Mouse (Mus musculus) limb, embryonic 14.5 days (tissue): ENCODE measurements around the gene Elmo1. TPM values are rescaled to one million over a fixed set of nuclear protein-coding genes. Genes with fewer than 3 reads are reported as not detected.
A peak's percentile ranks its signal among the peaks of the same experiment; 100 is the strongest.

ENCODE experiments used
- ATAC-seq: fragments of 200-750 bp; cut with Nextera tagmentation; 2 replicates; pipeline ENCODE4 v1.8.0; 2017; ENCODE audit warnings: low read depth, moderate number of reproducible peaks, moderate TSS enrichment; ENCODE audit not compliant: low FRiP score
- DNase-seq: peaks from one replicate; pipeline ENCODE4 v3.0.0-alpha.2; 2015; ENCODE audit warnings: low spot score
- H3K27ac ChIP-seq: fragments of 300-500 bp; sonication (generic); replicated peaks from 2 replicates; pipeline ENCODE4 v1.5.1; 2014; ENCODE audit warnings: low read depth, mild to moderate bottlenecking, low read length, moderate library complexity, mixed read lengths
- H3K27me3 ChIP-seq: fragments of 300-500 bp; sonication (generic); 2 replicates; pipeline ENCODE4 v1.6.1; 2014; ENCODE audit warnings: low read length, mixed read lengths; ENCODE audit not compliant: control insufficient read depth, insufficient read depth
- H3K36me3 ChIP-seq: fragments of 300-500 bp; sonication (generic); 2 replicates; pipeline ENCODE4 v1.6.1; 2014; ENCODE audit warnings: mild to moderate bottlenecking, low read length, moderate library complexity, mixed read lengths; ENCODE audit not compliant: control insufficient read depth, insufficient read depth
- H3K4me1 ChIP-seq: fragments of 300-500 bp; sonication (generic); 2 replicates; pipeline ENCODE4 v1.6.1; 2014; ENCODE audit warnings: antibody characterized with exemption, low read length, mixed read lengths; ENCODE audit not compliant: control insufficient read depth, insufficient read depth
- H3K4me2 ChIP-seq: fragments of 300-500 bp; sonication (generic); replicated peaks from 2 replicates; pipeline ENCODE4 v1.6.1; 2014; ENCODE audit warnings: low read depth, mild to moderate bottlenecking, low read length, moderate library complexity; ENCODE audit not compliant: severe bottlenecking
- H3K4me3 ChIP-seq: fragments of 300-500 bp; sonication (generic); replicated peaks from 2 replicates; pipeline ENCODE4 v1.5.1; 2014; ENCODE audit warnings: low read length
- H3K9ac ChIP-seq: fragments of 300-500 bp; sonication (generic); 2 replicates; pipeline ENCODE4 v1.6.1; 2014; ENCODE audit warnings: mild to moderate bottlenecking, low read depth, low read length, moderate library complexity; ENCODE audit not compliant: severe bottlenecking
- H3K9me3 ChIP-seq: fragments of 300-500 bp; sonication (generic); 2 replicates; pipeline ENCODE4 v1.6.1; 2016; ENCODE audit warnings: low read length; ENCODE audit not compliant: control insufficient read depth
- POLR2A ChIP-seq: fragments of 200-500 bp; IDR thresholded peaks from 2 replicates; pipeline ENCODE4 v1.8.0; 2012; ENCODE audit warnings: inconsistent platforms, mild to moderate bottlenecking, moderate library complexity, borderline replicate concordance; ENCODE audit not compliant: insufficient read depth, insufficient read length; ENCODE audit errors: extremely low read depth
- WGBS: fragments of 180-500 bp; shearing (Covaris S2); extraction: QIAGEN DNeasy Blood & Tissue Kit; methylation state at CpG from one replicate; pipeline ENCODE4 v1.1.7; 2014; 5-methylcytosine and 5-hydroxymethylcytosine counted together
- polyA plus RNA-seq, 2 experiments: library from polyadenylated mRNA; depleted of rRNA in 1 of 2; stranded (reverse) in 1 of 2; unstranded in 1 of 2; fragments of >200 nt; fragmentation: Nextera tagmentation in 1 of 2; extraction: Ambion mirVana in 1 of 2; gene quantifications; 2 replicates each; pipeline versions ENCODE4 v1.2.1 to v1.2.3; 2012 to 2014

The Elmo1 gene
- polyA plus RNA-seq, 2 experiments: 12.8 TPM

DNA sequence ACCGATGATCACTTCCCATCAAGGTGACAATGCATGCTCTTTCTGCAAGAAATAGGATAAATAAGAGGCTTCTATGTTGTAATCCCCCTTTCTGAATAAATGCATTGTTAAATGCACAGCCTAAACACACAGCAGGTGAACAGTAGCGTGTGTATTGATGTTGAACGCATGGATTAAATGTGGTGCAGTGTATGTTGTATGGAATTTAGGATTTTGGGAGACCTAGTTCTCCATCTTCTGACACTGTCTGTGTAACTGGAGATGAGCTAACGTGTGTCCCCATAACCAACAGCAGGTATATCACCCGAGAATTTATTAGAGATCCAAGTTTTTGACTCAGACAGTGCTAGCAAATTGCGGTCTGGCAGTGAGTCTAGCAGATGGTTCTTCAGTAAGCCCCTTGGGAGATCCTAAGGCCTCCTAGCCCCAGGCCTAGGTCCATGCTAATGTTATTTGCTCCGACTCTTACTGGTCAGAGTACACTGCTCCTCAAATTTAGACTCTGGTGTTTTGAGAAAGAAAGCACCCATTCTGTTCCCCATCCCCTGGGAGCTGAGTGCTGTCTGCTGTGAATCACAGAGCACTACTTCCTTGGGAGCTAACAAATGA lies 245.6 kb downstream of the Elmo1 start:
- H3K9me3 ChIP-seq: no peaks in the 10 kb centered on the region
- H3K27ac ChIP-seq: no peak overlapping the region
- WGBS: 72% methylated on average over 7 of the region's 7 CpGs
- H3K27me3 ChIP-seq: no peaks in the 10 kb centered on the region
- H3K4me1 ChIP-seq: no peaks in the 10 kb centered on the region
- ATAC-seq: no peak
- no peak overlapping the region for H3K4me3 ChIP-seq
- H3K36me3 ChIP-seq: no peaks in the 10 kb centered on the region
- no peak for TF ChIP-seq POLR2A
- no peak overlapping the region for H3K4me2 ChIP-seq
- no peak overlapping the region for H3K9ac ChIP-seq
- no peak for DNase-seq

DNA sequence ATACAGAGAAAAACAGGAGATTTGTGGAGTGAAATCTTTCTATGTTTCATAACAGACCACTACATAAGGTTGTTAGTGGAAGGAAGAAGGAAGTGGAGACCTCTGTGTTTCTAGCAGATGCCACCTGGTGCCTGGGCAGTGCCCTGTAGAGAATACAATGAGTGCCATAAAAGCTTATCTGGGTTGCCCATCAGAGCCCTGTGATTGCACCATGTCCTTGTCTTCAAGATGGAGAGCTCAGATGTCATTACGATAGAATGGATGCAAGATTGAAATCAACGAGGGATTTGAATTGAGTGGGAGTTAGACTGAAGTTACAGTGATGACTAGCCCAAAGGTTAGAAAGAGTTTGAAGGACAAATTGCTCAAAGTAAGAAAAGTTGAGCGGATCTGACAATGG lies 252.5 kb downstream of the Elmo1 start:
- ATAC-seq: no peak
- Histone ChIP-seq H3K27me3 (no peaks in the 10 kb centered on the region), H3K36me3 (no peaks in the 10 kb centered on the region), H3K27ac (no peak overlapping the region), H3K4me2 (no peak overlapping the region), H3K4me3 (no peak overlapping the region), H3K4me1 (no peaks in the 10 kb centered on the region), H3K9ac (no peak overlapping the region), H3K9me3 (no peaks in the 10 kb centered on the region)
- TF ChIP-seq POLR2A: no peak
- DNase-seq: no peak
- 87% methylated on average over 3 of the region's 3 CpGs for WGBS

DNA sequence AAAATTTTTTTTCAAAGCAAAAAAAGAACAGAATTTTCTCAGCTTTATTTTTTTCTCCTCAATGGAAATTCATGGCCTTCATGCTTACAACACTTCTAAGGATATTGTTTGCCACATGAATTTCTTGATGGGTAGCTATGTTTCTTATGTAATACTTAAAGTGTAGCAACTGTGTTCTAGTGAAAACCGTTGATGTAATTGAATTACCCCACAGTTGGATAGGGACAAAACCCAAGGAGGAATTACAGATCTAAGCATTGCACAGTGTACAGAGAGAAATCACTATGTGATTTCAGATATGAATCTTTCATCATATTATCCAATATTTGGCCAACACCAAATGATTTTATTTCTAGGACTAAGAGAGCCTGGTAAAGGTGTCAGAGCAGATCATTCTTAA lies 259.4 kb downstream of the Elmo1 start:
- H3K27ac ChIP-seq: no peak overlapping the region
- no peaks in the 10 kb centered on the region for H3K36me3 ChIP-seq
- no peak for TF ChIP-seq POLR2A
- H3K9ac ChIP-seq: no peak overlapping the region
- ATAC-seq (no peak), DNase-seq (no peak)
- H3K4me1 ChIP-seq: no peaks in the 10 kb centered on the region
- no peak overlapping the region for H3K4me3 ChIP-seq
- no peaks in the 10 kb centered on the region for H3K9me3 ChIP-seq
- WGBS: 87% methylated on average over 1 of the region's 1 CpGs
- H3K27me3 ChIP-seq: no peaks in the 10 kb centered on the region
- no peak overlapping the region for H3K4me2 ChIP-seq

DNA sequence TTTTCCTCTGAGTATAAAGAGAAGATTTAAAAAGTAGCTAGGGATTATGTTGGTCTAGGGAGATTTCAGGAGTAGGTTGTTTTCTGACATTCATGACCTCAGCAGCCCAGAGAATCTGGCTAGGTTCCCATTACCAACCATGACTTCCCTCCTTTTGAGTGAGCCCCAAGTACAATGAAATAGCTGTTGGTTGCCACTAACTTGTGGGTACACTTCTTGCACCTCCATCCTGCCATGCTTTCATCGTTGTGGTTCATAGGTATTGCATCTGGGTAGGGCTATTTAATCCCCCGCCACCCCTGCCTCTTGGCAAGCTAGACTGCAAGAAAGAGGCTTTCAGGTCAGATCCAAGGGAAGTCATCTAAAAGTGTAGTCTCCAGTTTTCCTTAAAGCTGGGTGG lies 262.2 kb downstream of the Elmo1 start:
- no peak for DNase-seq
- Histone ChIP-seq H3K27me3 (no peaks in the 10 kb centered on the region), H3K4me2 (no peak overlapping the region), H3K36me3 (no peaks in the 10 kb centered on the region), H3K4me3 (no peak overlapping the region), H3K27ac (no peak overlapping the region), H3K9ac (no peak overlapping the region), H3K4me1 (no peaks in the 10 kb centered on the region), H3K9me3 (no peaks in the 10 kb centered on the region)
- WGBS: 87% methylated on average over 2 of the region's 2 CpGs
- no peak for TF ChIP-seq POLR2A
- no peak for ATAC-seq

DNA sequence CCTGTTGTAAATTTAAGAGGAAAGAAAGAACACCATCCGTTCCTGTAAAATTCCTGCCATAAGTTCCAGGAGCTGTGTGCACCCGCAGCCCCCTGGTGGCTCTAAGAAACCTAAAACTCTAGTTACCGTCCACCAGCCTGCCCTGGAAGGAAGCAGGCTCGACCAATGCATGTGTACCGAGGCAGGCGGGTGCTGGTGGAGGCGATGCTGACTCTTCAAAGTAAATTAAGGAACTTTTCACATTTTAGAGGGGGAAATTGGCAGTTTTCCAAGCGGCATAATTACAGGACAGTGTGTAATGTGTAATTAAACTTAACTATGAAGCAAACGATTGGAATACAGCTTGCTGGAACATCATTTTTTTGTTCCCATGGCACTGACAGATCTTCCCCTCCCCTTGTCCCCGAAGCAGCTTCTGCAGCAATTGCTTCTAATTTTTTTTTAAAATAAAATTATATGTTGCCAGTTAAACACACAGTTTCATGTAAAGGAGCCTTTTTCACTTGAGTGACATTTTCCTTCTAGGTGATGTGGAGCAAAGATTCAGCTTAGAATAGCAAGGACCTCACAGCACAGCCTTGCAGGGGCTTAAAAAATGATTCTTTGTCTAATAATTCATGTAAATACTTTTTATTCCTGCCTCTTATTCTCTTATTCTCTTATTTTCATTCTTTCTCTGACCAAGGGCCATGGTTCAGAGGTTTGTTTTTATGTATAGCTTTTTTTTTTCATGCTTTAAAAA lies 263.6 kb downstream of the Elmo1 start:
- Histone ChIP-seq H3K4me3 (no peak overlapping the region), H3K4me2 (no peak overlapping the region), H3K27me3 (no peaks in the 10 kb centered on the region), H3K27ac (no peak overlapping the region), H3K9ac (no peak overlapping the region), H3K9me3 (no peaks in the 10 kb centered on the region), H3K36me3 (no peaks in the 10 kb centered on the region), H3K4me1 (no peaks in the 10 kb centered on the region)
- ATAC-seq (no peak), DNase-seq (peak; percentile 36)
- 27% methylated on average over 10 of the region's 10 CpGs for WGBS
- TF ChIP-seq POLR2A: no peak
